Mouse (Mus musculus): ENCODE data around the gene Lrrc61.

Gene Lrrc61

DNA sequence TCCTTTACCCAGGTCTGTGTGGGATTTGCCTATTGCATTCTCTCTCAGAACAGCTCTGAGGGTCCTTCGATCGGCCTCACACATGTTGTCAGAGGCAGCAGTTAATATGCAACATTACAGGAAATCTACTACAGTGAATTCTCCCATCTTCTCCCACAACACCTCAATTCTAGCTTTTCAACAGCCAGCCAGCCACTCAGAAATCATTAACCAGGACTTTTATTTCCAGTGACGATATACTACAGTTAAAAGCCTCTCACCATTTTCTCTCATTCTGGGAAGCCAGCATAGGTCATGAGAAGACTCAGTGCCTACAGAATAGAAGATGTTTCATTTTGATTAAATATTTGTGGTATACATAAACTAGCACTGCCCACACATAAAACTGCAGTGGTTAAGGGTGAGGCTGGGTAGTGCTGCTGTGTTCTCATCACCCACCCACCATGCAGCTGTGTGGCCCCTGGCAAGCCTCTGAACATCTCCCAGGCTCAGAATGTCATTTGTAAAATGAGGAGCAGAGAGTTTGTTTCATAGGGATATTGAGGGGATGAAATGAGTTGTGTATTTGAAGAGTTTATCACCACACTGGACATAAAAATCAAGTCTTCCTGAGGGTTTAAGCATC is 36.7 kb downstream of the Lrrc61 start:
- intact Hi-C loops (cut with DNase I), result no loop called here

DNA sequence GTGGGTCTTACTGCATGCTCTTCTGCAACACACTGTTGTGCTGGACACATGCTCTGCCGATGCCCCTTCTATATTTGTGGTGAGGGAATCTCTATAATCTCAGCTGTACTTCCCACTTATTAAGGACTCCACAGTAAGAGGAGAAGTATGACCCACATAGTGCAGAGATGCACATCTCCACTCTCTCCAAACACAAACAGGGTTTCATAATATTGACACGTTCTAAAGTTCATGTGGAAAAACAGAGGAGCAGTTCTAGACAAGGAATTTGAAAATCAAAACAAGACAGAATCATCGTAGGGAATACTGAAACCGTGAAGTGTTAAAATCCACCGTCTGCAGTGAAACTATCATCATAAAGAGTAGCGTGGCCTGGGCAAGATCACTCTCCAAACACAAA is 37.3 kb downstream of the Lrrc61 start:
- intact Hi-C loops (cut with DNase I), result no loop called here

GRCm38 (mm10) chr6:48593158-48594042 is 38.8 kb downstream of the Lrrc61 start, which contains the start of the genes Repin1 and Gm44965:
Gene Repin1 (plus strand): TSS chr6:48593883.
Gene Gm44965 (plus strand): TSS chr6:48593941.
- intact Hi-C loops (cut with DNase I), result no loop called here

DNA sequence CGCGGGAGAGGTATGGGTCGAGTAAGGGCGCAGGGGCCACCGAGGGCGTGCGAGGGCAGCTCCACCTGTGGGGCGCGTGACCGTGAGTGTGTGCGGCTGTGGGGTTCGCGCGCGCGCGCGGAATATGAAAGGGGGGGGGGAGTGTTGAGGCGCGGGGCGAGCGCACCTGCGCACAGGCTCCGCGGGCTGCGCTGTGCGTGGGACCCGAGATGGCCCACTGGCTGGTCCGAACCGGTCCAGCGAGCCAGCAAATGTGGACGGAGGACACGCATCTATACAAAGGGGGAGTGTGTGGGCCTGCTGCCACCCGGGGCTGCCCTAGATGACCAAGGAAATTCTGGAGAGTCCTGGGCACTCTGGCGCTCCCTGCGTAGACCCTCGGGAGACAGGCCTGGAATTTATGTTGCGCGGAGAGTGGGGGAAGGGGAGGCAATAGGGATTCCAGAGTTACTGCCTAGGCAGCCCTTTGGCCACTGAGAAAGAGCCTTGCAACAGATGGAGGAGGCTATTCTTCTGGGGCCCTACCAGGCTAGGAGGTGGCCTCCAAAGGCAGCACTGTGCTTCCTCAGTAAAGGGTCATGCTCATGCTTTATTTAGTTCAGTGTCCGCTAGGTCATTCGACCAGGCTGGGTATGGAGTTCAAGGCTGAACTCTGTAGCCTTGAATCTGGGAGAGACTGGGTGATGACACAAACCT is 39.6 kb downstream of the Lrrc61 start:
- intact Hi-C loops (cut with DNase I), result no loop called here

- intact Hi-C loops (cut with DNase I), result loop anchor here (5.0 kb wide), 1 partner anchor 48 kb away; no protein-coding TSS in a partner anchor
Measured at GRCm38 (mm10) chr6:48595278-48595677, 40.7 kb downstream of the Lrrc61 start.

DNA sequence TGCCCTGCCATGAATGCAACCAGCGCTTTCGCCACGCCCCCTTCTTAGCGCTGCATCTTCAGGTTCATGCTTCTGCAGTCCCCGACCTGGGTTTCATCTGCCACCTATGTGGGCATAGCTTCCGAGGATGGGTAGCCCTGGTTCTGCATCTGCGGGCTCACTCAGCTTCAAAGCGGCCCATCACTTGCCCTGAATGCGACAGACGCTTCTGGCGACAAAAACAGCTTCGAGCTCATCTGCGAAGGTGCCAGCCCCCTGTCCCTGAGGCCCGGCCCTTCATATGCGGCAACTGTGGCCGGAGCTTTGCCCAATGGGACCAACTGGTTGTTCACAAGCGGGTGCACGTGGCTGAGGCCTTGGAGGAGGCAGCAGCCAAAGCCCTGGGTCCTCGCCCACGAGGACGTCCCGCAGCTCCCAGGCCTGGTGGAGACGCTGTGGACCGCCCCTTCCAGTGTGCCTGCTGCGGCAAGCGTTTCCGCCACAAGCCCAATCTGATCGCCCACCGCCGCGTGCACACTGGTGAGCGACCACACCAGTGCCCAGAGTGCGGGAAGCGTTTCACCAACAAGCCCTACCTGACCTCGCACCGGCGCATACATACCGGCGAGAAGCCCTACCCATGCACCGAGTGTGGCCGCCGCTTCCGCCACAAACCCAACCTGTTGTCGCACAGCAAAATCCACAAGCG is 42.1 kb downstream of the Lrrc61 start:
- intact Hi-C loops (cut with DNase I), result loop anchor here (5.0 kb wide), 1 partner anchor 49 kb away; no protein-coding TSS in a partner anchor

GRCm38 (mm10) chr6:48597233-48597625 is 42.6 kb downstream of the Lrrc61 start:
- intact Hi-C loops (cut with DNase I), result loop anchor here (5.0 kb wide), 1 partner anchor 50 kb away; no protein-coding TSS in a partner anchor

- intact Hi-C loops (cut with DNase I), result no loop called here
Measured at GRCm38 (mm10) chr6:48600594-48600993, 46.0 kb downstream of the Lrrc61 start.

DNA sequence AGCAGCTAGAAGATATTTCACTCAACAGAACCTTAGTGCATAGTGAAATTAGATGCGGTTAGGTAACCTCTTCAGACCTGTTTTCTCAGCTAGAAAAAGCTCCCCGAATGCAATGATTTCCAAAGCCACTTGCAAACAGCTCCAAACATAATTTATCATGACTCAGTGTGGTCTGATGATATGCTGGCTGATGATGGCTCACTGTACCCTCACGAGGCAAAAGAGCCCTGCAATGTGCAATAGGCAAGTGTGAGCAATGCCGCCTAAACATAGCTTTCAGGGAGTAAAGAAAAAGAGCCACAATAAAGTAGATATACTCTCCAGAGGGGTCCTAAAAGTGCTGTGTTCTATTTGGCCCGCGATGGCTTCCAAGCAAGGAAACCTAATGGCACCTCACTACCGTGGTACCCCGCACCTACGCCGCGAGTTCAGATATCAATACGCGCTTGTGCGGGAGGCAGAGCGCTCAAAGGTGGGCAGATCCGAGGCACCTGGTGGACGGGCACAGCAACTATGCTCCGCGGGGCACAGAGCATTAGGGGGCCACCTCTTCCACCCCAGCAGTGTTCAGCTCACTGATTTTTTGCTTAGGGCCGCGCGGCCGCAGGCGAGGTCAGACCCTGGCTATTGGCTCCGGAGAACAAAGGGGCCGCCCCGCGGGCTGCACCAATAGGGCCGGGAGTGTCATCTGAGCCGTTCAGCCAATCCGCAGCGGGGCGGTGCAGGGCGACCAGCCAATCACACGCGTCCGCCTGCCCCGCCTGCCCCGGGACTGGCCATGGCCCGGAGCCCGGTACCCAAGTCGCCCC is 46.9 kb downstream of the Lrrc61 start, which contains the start of gene Zfp775:
Gene Zfp775, plus strand, starts transcription at position 793 of the 809 bp plus-strand sequence.
- intact Hi-C loops (cut with DNase I), result no loop called here

- intact Hi-C loops (cut with DNase I), result no loop called here
Measured at GRCm38 (mm10) chr6:48602080-48602741, 47.6 kb downstream of the Lrrc61 start.

DNA sequence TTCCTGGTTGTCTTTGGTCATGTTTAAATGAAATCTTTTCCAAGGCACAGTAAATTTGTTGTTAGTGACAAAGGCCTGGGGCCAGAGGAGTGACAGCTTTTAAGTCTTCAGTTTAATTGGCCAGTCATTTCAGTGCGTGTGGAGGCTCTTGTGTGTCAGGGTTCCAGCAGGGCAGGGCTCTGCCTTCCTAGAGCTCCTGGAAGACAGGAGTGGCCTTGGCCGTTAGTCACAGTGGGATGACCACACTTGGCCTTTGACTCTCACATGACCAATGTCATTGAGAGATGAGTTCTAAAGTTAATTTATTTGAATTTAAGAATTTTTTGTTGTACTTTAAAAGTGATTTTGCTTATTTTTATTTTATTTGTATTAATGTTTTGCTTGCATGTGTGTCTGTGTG is 53.5 kb downstream of the Lrrc61 start:
- intact Hi-C loops (cut with DNase I), result no loop called here

DNA sequence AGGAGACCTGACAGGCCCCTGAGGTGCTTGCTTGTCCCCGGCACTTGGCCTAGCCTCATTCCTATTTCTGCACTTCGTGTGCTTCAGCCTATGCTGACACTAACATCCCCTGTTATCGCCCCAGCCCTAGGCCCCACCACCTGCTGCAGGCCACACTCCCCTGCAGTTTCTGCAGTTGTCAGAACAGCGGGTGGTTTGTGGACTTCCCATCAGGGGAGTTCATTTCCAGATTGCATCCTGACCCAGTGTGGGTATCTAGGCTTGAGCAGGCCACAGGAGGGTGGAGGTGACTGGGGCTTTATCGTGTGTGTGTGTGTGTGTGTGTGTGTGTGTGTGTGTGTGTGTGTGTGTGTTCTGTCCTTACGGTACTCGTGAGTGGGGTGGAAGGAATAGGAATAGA is 54.9 kb downstream of the Lrrc61 start:
- intact Hi-C loops (cut with DNase I), result no loop called here

GRCm38 (mm10) chr6:48610657-48611056 is 56.1 kb downstream of the Lrrc61 start:
- intact Hi-C loops (cut with DNase I), result no loop called here

DNA sequence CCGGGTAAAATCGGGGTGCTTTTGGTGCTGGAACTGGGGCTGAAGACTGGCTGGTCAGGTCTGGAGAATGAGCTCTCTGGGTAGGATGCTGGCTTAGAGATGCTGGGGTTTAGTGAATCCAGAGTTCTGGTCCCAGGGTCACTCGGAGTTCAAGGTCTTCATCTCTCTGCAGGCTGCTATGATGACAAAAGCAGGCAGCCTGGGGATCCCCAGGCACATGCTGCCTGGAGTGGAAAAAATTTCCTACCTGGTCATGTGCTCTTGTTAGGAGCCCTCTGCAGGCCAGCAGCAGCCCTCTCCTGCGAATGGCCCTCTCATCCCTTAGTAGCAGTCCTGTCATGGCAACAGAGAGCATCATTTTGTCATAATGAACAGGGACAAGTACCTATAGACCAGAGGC is 58.9 kb downstream of the Lrrc61 start:
- intact Hi-C loops (cut with DNase I), result no loop called here

- intact Hi-C loops (cut with DNase I), result no loop called here
Measured at GRCm38 (mm10) chr6:48614756-48615155, 60.2 kb downstream of the Lrrc61 start.

- intact Hi-C loops (cut with DNase I), result no loop called here
Measured at GRCm38 (mm10) chr6:48620031-48620430, 65.4 kb downstream of the Lrrc61 start.

Measured in adrenal gland (tissue).